Mouse (Mus musculus) testis, postnatal 14 days (tissue): ENCODE measurements around the gene Prss35.

Source experiments
- DNase-seq: peaks from one replicate; pipeline ENCODE4 v3.0.0; 2021; ENCODE audit warnings: low spot score

Gene Prss35

GRCm38 (mm10) chr9:86798686-86799085, 55.2 kb downstream of the Prss35 start:
- no peak for DNase-seq

DNA sequence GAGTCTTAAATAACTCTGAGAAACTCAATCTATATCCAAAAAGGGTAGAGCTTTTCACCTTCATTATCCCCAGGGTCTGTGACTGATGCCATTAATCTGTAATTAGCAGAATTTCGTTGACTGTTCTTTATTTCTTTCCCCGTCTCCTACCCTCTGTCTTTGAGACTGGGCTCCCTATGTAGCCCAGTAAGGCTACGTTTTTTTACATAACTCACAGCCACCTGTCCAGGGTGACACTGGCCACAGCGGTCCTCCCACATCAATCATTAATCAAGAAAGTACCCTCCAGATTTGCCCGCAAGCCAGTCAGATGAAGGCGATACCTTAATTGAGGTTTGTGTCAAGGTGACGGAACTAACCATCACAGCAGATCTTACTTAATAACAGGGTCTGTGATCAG, 55.6 kb downstream of the Prss35 start:
- DNase-seq: no peak

DNA sequence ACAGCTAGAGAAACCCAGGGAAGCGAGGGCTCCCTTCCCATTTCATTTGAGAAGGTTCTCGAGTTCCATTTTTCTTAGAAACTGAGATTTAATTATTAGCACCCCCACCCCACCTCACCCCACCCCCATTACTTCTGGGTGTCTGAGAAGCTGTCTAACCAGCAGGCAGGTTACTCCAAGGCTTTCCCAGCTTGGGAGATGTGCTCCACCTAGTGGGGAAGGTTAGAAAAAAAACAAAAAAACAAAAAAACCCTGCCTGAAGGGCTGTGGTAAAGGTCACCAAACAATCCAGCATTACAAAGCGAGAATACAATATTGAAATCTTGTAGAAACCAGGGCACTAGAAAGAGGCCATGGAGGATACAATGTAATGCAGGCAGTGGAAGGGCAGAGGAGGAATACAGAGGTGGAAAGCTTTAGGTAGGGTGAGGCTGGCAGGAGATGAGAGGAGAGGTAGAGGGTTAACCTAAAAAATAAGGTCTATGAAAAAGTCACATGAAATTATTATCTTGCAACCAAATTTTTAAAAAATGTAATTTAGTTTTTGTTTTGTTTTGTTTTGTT, 57.2 kb downstream of the Prss35 start:
- DNase-seq: no peak
